In the genomic region with DNA sequence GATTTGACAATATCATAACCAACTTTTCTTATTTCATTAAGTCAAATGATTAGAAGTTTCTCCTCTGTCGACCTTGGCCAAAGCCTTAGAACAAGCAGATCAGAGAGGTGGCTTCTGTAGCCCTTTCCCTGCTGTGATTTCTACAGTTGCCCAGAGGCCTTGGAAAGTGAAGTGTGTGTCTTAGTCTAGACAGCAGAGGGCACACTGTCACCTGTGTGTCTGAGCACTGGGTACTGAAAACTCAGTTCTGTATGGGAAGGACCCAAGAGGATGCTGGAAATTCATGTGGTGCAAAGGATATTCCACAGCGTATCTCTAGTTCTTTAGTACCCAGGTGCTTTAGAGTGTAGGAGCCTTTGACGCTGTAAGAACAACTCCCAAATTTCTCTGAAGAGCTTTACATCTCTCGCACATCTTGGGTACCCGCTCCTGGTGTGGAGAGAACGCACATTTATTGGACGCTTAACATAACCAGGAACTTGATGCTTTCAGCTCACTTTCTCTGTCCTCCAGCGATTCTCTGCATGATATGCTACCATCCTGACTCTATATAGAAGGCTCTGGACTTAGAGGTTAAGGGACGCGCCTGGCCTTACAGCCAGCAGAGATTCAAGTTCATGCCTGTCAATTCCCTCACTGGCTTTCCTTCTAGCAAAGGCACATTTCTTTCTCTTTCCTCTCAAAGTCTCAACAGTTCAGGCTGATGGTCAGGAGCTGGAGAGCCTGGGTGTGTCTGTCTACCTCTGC, we compare ENCODE assay signal across 9 mouse cellular contexts.
DNase-seq lines count a peak whose midpoint lies in the region; ATAC-seq and TF ChIP-seq lines count a peak whose summit lies in the region.
"Had no signal": no experiment of that assay in that cellular context is flagged by ENCODE, and none has a peak within 500 bp of the region (broad histone marks: within the 10 kb centered on the region; RNA-seq: fewer than 3 reads in every experiment).

No protein-coding gene starts in this region.

- no peak for TF ChIP-seq EP300 in liver, postnatal 0 days (IDR thresholded peaks at IDR 0.05; ENCODE audit: low read depth)

- peaks cover 8% of the 10 kb centered on the region; the same call in 1 of the 2 replicates for H3K27me3 ChIP-seq in forebrain, embryonic 12.5 days
- no peaks in the 10 kb centered on the region; the same call in 1 of the 2 replicates for H3K27me3 ChIP-seq in kidney, embryonic 16.5 days (ENCODE audit: insufficient read depth, low read length)
- no peaks in the 10 kb centered on the region for H3K27me3 ChIP-seq in liver, postnatal 0 days (ENCODE audit: insufficient read depth, low read length)
- H3K27me3 ChIP-seq: megakaryocyte, embryonic 14.5 days had no signal

- peak; percentile 91 for ATAC-seq in forebrain, embryonic 12.5 days (ENCODE audit: low FRiP score)
- ATAC-seq in kidney, embryonic 16.5 days (ENCODE audit: low FRiP score, low TSS enrichment) = 0 out of 2 replicates have a peak, but pooled peaks have one; percentile 51
- ATAC-seq in liver, postnatal 0 days = no peak

- no peaks in the 10 kb centered on the region for H3K36me3 ChIP-seq in forebrain, embryonic 12.5 days (replicated peaks)
- H3K36me3 ChIP-seq in kidney, embryonic 16.5 days (ENCODE audit: insufficient read depth, low read length) = no peaks in the 10 kb centered on the region
- no peaks in the 10 kb centered on the region for H3K36me3 ChIP-seq in liver, postnatal 0 days (replicated peaks; ENCODE audit: insufficient read depth, low read length)

- H3K9ac ChIP-seq in forebrain, embryonic 12.5 days = no peak overlapping the region
- H3K9ac ChIP-seq in kidney, embryonic 16.5 days (replicated peaks; ENCODE audit: low read length) = no peak overlapping the region
- no peak overlapping the region for H3K9ac ChIP-seq in liver, postnatal 0 days (replicated peaks)

- H3K9me3 ChIP-seq in forebrain, embryonic 12.5 days = no peaks in the 10 kb centered on the region
- H3K9me3 ChIP-seq in kidney, embryonic 16.5 days (ENCODE audit: low read length) = no peaks in the 10 kb centered on the region
- H3K9me3 ChIP-seq in liver, postnatal 0 days (ENCODE audit: low read length) = no peaks in the 10 kb centered on the region
- H3K9me3 ChIP-seq: megakaryocyte, embryonic 14.5 days had no signal

- no peak overlapping the region for H3K4me3 ChIP-seq in forebrain, embryonic 12.5 days (replicated peaks)
- no peak overlapping the region for H3K4me3 ChIP-seq in kidney, embryonic 16.5 days (ENCODE audit: low read length)
- no peak overlapping the region for H3K4me3 ChIP-seq in liver, postnatal 0 days (ENCODE audit: low read depth, low read length)
- H3K4me3 ChIP-seq: megakaryocyte, embryonic 14.5 days had no signal

- no peak overlapping the region for H3K4me2 ChIP-seq in forebrain, embryonic 12.5 days
- H3K4me2 ChIP-seq in kidney, embryonic 16.5 days (replicated peaks; ENCODE audit: low read depth, low read length) = no peak overlapping the region
- no peak overlapping the region for H3K4me2 ChIP-seq in liver, postnatal 0 days (ENCODE audit: low read depth, low read length)

- 0 out of 2 replicates have a peak, but pooled peaks cover 4% of the 10 kb centered on the region for H3K4me1 ChIP-seq in forebrain, embryonic 12.5 days
- H3K4me1 ChIP-seq in kidney, embryonic 16.5 days (ENCODE audit: insufficient read depth, low read length) = no peaks in the 10 kb centered on the region
- H3K4me1 ChIP-seq in liver, postnatal 0 days (ENCODE audit: insufficient read depth) = no peaks in the 10 kb centered on the region
- H3K4me1 ChIP-seq: megakaryocyte, embryonic 14.5 days had no signal

- DNase-seq in gastrocnemius, adult 18-20 months (ENCODE audit: low spot score) = peak; percentile 7
- no peak for DNase-seq in gastrocnemius, postnatal 36 days
- DNase-seq in brain, adult 2 months (ENCODE audit: low read depth, low spot score) = peak; percentile 76
- no peak for DNase-seq in liver, postnatal 0 days
- DNase-seq in right cerebral cortex, postnatal 10 days (ENCODE audit: low spot score in 2 of 2) = peak; percentile 61 to 65
- DNase-seq in c-Kit-positive CD71-positive TER-119-positive erythroid progenitor cells, embryonic 14.5 days (ENCODE audit: low spot score) = no peak

- WGBS in forebrain, embryonic 12.5 days = 60% methylated on average over 10 of the region's 10 CpGs
- WGBS in kidney, embryonic 16.5 days = 70% methylated on average over 10 of the region's 10 CpGs
- WGBS in liver, postnatal 0 days (ENCODE audit: insufficient replicate concordance) = 59% methylated on average over 10 of the region's 10 CpGs

- H3K27ac ChIP-seq in forebrain, embryonic 12.5 days = no peak overlapping the region
- no peak overlapping the region for H3K27ac ChIP-seq in kidney, embryonic 16.5 days (ENCODE audit: low read length)
- no peak overlapping the region for H3K27ac ChIP-seq in liver, postnatal 0 days (ENCODE audit: low read depth)

- intact Hi-C loops in gastrocnemius, postnatal 36 days (cut with DNase I) = loop anchor here (5.0 kb wide), 2 partner anchors 60 to 130 kb away; no protein-coding TSS in a partner anchor

- peak; percentile 66 for TF ChIP-seq CTCF in liver, postnatal 0 days (IDR thresholded peaks at IDR 0.05; ENCODE audit: low read depth)

Comparison
In these comparisons a context has a peak if more than half of its experiments do, and no peak if none do; other contexts are left out.
1. DNase-seq: peak in gastrocnemius, adult 18-20 months (single experiment), brain, adult 2 months (single experiment) and right cerebral cortex, postnatal 10 days (2 of 2); none in gastrocnemius, postnatal 36 days (0 of 2), liver, postnatal 0 days (single experiment) and c-Kit-positive CD71-positive TER-119-positive erythroid progenitor cells, embryonic 14.5 days (single experiment).